16 mouse cellular contexts compared by ENCODE assay signal in the genomic region with DNA sequence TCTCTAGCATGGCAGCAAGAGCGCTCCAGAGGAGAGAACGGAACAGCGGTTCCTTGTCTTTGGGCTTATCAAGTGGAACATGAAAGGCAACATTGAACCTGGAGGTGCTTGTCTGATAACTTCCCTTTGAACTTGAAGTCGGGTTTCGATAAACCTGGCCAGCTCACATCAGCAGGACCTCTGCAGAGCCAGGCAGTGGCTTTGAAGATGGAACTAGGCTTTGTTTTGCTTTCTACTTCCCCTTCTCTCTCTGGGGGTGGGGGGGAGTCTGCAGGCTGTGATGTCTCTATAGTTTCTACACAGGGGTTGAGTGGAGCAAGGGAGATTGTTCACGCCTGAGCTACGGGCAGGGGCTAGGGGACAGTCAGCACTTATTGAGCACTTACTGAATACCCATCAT. TPM values are rescaled to one million over a fixed set of nuclear protein-coding genes. Genes with fewer than 3 reads are reported as not detected.
"Had no signal": no experiment of that assay in that cellular context is flagged by ENCODE, and none has a peak within 500 bp of the region (broad histone marks: within the 10 kb centered on the region; RNA-seq: fewer than 3 reads in every experiment).

No protein-coding gene starts in this region.

- ATAC-seq: intestine, embryonic 15.5 days; lung, postnatal 0 days; midbrain, embryonic 15.5 days had no signal

- H3K36me3 ChIP-seq: intestine, embryonic 15.5 days; midbrain, embryonic 15.5 days had no signal

- H3K4me3 ChIP-seq: intestine, embryonic 15.5 days; kidney, embryonic 15.5 days; limb, embryonic 13.5 days; megakaryocyte, embryonic 14.5 days; midbrain, embryonic 15.5 days; neural tube, embryonic 12.5 days had no signal

- H3K27me3 ChIP-seq: intestine, embryonic 15.5 days; kidney, embryonic 15.5 days; limb, embryonic 13.5 days; midbrain, embryonic 15.5 days; neural tube, embryonic 12.5 days had no signal

- H3K27ac ChIP-seq: intestine, embryonic 15.5 days; limb, embryonic 13.5 days; liver, embryonic 14.5 days; neural tube, embryonic 12.5 days had no signal

- DNase-seq: kidney, adult 18-20 months; kidney, postnatal 25 days; layer of hippocampus, postnatal 36 days; lung, adult 18-20 months; lung, postnatal 36 days; retina, postnatal 1 day; thymus, postnatal 4 days had no signal

- H3K9me3 ChIP-seq: intestine, embryonic 15.5 days; kidney, embryonic 15.5 days; limb, embryonic 13.5 days; megakaryocyte, embryonic 14.5 days; midbrain, embryonic 15.5 days; neural tube, embryonic 12.5 days had no signal

RNA-seq across cellular contexts. Expression of gene Nkd1, which starts 59.6 kb away (rescaled TPM):
- total RNA-seq: monocyte, adult 5-6 weeks had no signal
